Mouse (Mus musculus): ENCODE measurements at regions not wholly inside any gene's neighbourhood (a gene's known extent, or its start where the extent isn't known, plus 50 kb on each side); places are given as distances from the start of the nearest gene placed in this dataset.

DNA sequence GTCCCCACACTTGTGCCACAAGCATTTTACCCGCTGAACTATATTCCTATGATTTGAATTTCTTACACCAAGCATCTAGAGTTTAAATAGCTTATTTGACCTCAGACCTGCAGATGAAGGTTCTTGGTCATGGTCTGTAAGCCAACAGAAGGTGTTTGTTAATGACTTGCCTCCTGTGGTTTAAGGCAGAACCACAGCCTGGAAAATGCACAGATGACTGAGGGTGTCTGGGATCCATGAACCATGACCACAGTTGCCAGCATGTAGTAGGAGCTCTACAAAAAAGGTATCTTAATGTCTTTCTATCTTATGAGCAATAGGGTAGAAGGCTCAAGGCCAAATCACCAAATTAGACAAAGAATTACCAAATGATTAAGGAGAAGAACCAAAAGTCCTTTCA is 367.6 kb downstream of the Atp6ap1l start:
- Histone ChIP-seq H3K27me3 (ENCODE audit: control insufficient read depth, insufficient read depth, low read length) (no peaks in the 10 kb centered on the region), H3K36me3 (ENCODE audit: control insufficient read depth, insufficient read depth, low read length) (no peaks in the 10 kb centered on the region), H3K27ac (ENCODE audit: low read depth, low read length) (no peak overlapping the region), H3K4me1 (replicated peaks; ENCODE audit: control insufficient read depth, insufficient read depth, low read length) (no peaks in the 10 kb centered on the region), H3K4me3 (ENCODE audit: low read depth, low read length) (no peak overlapping the region), H3K9me3 (ENCODE audit: control insufficient read depth, low read length) (no peaks in the 10 kb centered on the region), H3K4me2 (replicated peaks; ENCODE audit: low read depth, low read length) (no peak overlapping the region), H3K9ac (ENCODE audit: low read depth, low read length) (no peak overlapping the region)
- DNase-seq (ENCODE audit: low spot score), result no peak
- ATAC-seq (ENCODE audit: low FRiP score), result no peak
- 81% methylated on average over 1 of the region's 1 CpGs for WGBS

DNA sequence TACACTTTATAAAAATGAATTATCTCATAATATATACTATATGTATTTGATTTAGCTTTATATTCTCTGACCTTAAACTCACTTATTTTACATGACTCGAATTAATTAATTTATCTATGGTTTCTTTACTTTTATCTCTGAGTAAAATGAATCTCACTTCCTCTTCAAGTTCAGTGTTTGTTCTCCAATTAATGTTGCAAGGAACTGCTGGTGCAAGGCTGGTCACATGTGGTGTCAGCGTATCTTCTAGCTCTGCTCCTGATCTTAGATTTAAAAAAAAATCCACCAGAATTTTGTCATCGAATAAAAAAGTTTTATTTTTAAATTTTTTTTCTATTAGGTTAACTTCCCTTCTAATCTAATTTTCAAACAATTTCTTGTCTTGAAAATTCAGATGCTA is 378.2 kb downstream of the Atp6ap1l start:
- 89% methylated on average over 3 of the region's 3 CpGs for WGBS
- Histone ChIP-seq H3K9me3 (ENCODE audit: control insufficient read depth, low read length) (no peaks in the 10 kb centered on the region), H3K27ac (ENCODE audit: low read depth, low read length) (no peak overlapping the region), H3K4me2 (replicated peaks; ENCODE audit: low read depth, low read length) (no peak overlapping the region), H3K9ac (ENCODE audit: low read depth, low read length) (no peak overlapping the region), H3K27me3 (ENCODE audit: control insufficient read depth, insufficient read depth, low read length) (no peaks in the 10 kb centered on the region), H3K4me1 (replicated peaks; ENCODE audit: control insufficient read depth, insufficient read depth, low read length) (no peaks in the 10 kb centered on the region), H3K36me3 (ENCODE audit: control insufficient read depth, insufficient read depth, low read length) (no peaks in the 10 kb centered on the region), H3K4me3 (ENCODE audit: low read depth, low read length) (no peak overlapping the region)
- DNase-seq (ENCODE audit: low spot score), result no peak
- ATAC-seq (ENCODE audit: low FRiP score), result no peak

DNA sequence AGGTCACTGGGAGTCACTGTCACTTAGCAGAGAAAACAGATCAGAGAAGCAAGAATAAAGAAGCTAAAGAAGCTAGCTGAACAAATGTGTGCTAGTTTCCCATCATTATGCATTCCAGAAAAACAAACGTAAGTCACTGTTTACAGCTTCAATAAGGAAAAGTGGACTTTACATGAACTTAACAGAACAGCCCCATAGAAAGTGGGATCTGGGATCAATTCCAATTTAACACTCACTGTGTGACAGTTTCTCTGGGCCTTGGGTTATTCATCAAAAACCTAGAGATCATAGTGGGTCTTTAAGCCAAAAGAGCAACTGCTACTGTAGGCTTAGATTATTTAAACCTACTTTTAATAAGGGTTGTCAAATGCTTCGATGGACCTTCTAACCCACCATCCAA is 379.4 kb downstream of the Atp6ap1l start:
- WGBS, result 77% methylated on average over 2 of the region's 2 CpGs
- Histone ChIP-seq H3K9me3 (ENCODE audit: control insufficient read depth, low read length) (no peaks in the 10 kb centered on the region), H3K4me2 (replicated peaks; ENCODE audit: low read depth, low read length) (no peak overlapping the region), H3K4me3 (ENCODE audit: low read depth, low read length) (no peak overlapping the region), H3K27me3 (ENCODE audit: control insufficient read depth, insufficient read depth, low read length) (no peaks in the 10 kb centered on the region), H3K36me3 (ENCODE audit: control insufficient read depth, insufficient read depth, low read length) (no peaks in the 10 kb centered on the region), H3K9ac (ENCODE audit: low read depth, low read length) (no peak overlapping the region), H3K4me1 (replicated peaks; ENCODE audit: control insufficient read depth, insufficient read depth, low read length) (no peaks in the 10 kb centered on the region), H3K27ac (ENCODE audit: low read depth, low read length) (no peak overlapping the region)
- ATAC-seq (ENCODE audit: low FRiP score), result no peak
- no peak for DNase-seq (ENCODE audit: low spot score)

DNA sequence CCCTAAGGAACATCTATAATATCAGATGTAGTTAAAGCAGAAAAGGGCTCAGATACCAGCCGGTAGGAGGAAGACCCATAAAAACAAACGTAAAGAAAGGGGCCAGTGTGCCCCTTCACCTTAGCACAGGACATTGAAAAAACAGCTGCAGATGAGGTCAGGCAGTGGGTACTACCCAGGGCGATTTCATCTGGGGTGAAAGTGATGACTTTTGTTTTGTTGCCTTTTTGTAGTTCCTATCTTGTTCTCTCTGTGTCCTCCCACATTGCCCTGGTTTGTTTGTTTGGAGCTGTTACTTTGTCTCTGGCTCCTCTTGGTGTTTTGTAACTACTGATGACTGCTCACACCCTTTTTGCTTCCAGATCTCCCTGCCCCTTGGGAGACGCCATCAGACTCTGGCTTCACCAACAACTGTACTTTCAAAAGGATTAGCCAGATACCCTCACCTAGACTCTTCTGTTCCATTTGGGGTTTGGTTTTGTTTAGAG is 383.4 kb downstream of the Atp6ap1l start:
- Histone ChIP-seq H3K4me2 (replicated peaks; ENCODE audit: low read depth, low read length) (no peak overlapping the region), H3K27me3 (ENCODE audit: control insufficient read depth, insufficient read depth, low read length) (no peaks in the 10 kb centered on the region), H3K27ac (ENCODE audit: low read depth, low read length) (no peak overlapping the region), H3K4me3 (ENCODE audit: low read depth, low read length) (no peak overlapping the region), H3K4me1 (replicated peaks; ENCODE audit: control insufficient read depth, insufficient read depth, low read length) (no peaks in the 10 kb centered on the region), H3K9ac (ENCODE audit: low read depth, low read length) (no peak overlapping the region), H3K9me3 (ENCODE audit: control insufficient read depth, low read length) (no peaks in the 10 kb centered on the region), H3K36me3 (ENCODE audit: control insufficient read depth, insufficient read depth, low read length) (no peaks in the 10 kb centered on the region)
- 43% methylated on average over 4 of the region's 4 CpGs for WGBS
- DNase-seq (ENCODE audit: low spot score), result no peak
- no peak for ATAC-seq (ENCODE audit: low FRiP score)

DNA sequence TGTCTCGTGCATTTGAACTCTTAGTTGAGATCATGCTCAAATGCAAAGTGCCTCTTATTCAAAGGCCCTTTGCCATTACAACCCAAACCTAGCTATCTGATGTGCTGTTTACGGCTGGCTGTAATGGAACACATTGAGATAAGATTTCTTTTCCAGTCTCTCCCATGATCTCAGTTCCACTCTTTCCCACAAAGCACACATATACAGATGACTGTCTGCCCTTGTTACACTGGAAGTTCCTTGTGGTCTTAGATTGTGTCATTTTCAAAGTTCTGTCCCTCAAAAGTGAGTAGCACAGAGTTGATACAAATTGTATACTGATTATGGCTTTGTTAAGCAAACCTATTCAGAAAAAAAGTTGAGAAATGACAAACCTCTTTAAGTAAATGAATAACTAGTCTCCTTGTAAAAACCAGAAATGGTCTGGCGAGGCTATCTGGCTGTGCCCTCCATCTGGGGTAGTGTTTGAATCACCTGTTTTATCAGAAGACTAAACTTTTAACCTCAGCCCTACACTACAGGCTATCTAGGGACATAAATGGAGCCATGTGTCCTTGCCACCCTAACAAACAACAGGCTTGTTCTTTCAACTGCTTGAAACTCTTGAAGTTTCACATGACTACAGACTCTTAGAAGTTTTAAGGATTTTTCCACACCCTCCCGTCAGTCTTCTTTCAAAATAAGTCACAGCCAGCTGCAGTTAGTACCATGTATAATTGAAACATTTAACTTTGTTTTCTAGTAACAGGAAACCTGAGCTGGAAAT is 384.0 kb downstream of the Atp6ap1l start:
- Histone ChIP-seq H3K27me3 (ENCODE audit: control insufficient read depth, insufficient read depth, low read length) (no peaks in the 10 kb centered on the region), H3K4me1 (replicated peaks; ENCODE audit: control insufficient read depth, insufficient read depth, low read length) (no peaks in the 10 kb centered on the region), H3K9ac (ENCODE audit: low read depth, low read length) (no peak overlapping the region), H3K9me3 (ENCODE audit: control insufficient read depth, low read length) (no peaks in the 10 kb centered on the region), H3K4me3 (ENCODE audit: low read depth, low read length) (no peak overlapping the region), H3K27ac (ENCODE audit: low read depth, low read length) (no peak overlapping the region), H3K4me2 (replicated peaks; ENCODE audit: low read depth, low read length) (no peak overlapping the region), H3K36me3 (ENCODE audit: control insufficient read depth, insufficient read depth, low read length) (no peaks in the 10 kb centered on the region)
- 74% methylated on average over 4 of the region's 4 CpGs for WGBS
- no peak for DNase-seq (ENCODE audit: low spot score)
- no peak for ATAC-seq (ENCODE audit: low FRiP score)

DNA sequence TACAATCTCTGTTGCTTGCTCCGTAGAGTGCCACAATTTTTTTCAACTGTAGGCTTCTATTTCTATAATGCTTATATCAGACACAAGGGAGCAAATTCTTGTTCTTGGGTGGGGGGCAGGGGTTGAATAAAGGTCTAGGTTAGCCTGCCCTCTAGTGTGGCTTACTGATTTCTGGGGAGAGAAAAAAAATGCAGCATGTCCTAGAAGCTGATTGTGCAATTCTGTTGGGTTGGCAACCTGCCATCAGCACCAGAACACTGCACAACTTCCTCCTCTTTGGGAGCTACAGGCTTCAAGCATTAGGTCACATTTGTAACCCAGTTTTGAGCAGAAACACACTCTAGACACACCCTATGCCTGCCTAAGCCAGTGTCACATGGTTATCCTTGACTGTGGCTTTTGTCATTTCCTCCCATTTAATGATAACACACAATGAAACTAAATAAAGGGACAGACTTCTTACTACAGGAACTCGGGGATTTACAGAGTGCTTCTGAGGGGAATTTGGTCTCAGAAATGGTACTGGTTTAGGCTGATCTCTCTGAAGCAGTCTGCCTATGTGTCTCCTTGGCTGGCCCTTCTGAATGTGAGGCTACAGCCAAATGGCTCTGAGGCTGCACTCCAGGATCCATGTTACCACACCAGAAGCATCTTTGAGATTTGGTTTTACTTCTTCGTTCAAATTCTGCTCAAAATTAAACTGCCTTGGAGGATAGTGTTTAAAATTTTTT is 389.2 kb downstream of the Atp6ap1l start:
- WGBS, result 75% methylated on average over 3 of the region's 3 CpGs
- H3K4me1 ChIP-seq (replicated peaks; ENCODE audit: control insufficient read depth, insufficient read depth, low read length), result no peaks in the 10 kb centered on the region
- no peak overlapping the region for H3K27ac ChIP-seq (ENCODE audit: low read depth, low read length)

DNA sequence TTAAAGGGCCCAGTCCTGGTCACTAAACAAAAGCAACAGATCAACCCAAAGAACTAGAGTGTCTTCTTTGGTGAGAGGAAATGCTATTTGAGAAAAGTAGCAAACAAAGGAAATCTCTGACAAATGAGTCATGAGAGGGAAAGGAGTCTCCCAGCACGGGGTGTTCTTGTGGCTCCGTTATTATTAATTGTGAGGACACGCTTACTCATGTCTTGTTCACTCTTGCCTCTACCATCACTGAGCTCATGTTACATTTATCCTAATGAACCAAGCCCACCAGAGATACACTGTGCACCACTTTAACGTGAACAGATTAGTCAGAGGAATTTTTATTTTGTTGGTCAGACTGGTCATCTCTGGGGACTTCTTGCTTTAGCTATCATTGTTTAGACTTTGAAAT is 391.3 kb downstream of the Atp6ap1l start:
- H3K27me3 ChIP-seq (ENCODE audit: control insufficient read depth, insufficient read depth, low read length), result no peaks in the 10 kb centered on the region
- ATAC-seq (ENCODE audit: low FRiP score), result no peak
- DNase-seq (ENCODE audit: low spot score), result no peak
- WGBS, result 71% methylated on average over 4 of the region's 4 CpGs
- no peaks in the 10 kb centered on the region for H3K9me3 ChIP-seq (ENCODE audit: control insufficient read depth, low read length)
- H3K36me3 ChIP-seq (ENCODE audit: control insufficient read depth, insufficient read depth, low read length), result no peaks in the 10 kb centered on the region
- H3K4me3 ChIP-seq (ENCODE audit: low read depth, low read length), result no peak overlapping the region
- H3K4me2 ChIP-seq (replicated peaks; ENCODE audit: low read depth, low read length), result no peak overlapping the region
- no peak overlapping the region for H3K27ac ChIP-seq (ENCODE audit: low read depth, low read length)
- no peaks in the 10 kb centered on the region for H3K4me1 ChIP-seq (replicated peaks; ENCODE audit: control insufficient read depth, insufficient read depth, low read length)
- no peak overlapping the region for H3K9ac ChIP-seq (ENCODE audit: low read depth, low read length)

More for the DNA sequence above, 389.2 kb downstream of the Atp6ap1l start:
- no peak overlapping the region for H3K9ac ChIP-seq (ENCODE audit: low read depth, low read length)
- H3K36me3 ChIP-seq (ENCODE audit: control insufficient read depth, insufficient read depth, low read length), result no peaks in the 10 kb centered on the region
- H3K9me3 ChIP-seq (ENCODE audit: control insufficient read depth, low read length), result no peaks in the 10 kb centered on the region
- no peak for DNase-seq (ENCODE audit: low spot score)
- H3K4me3 ChIP-seq (ENCODE audit: low read depth, low read length), result no peak overlapping the region
- ATAC-seq (ENCODE audit: low FRiP score), result no peak
- H3K4me2 ChIP-seq (replicated peaks; ENCODE audit: low read depth, low read length), result no peak overlapping the region
- H3K27me3 ChIP-seq (ENCODE audit: control insufficient read depth, insufficient read depth, low read length), result no peaks in the 10 kb centered on the region

DNA sequence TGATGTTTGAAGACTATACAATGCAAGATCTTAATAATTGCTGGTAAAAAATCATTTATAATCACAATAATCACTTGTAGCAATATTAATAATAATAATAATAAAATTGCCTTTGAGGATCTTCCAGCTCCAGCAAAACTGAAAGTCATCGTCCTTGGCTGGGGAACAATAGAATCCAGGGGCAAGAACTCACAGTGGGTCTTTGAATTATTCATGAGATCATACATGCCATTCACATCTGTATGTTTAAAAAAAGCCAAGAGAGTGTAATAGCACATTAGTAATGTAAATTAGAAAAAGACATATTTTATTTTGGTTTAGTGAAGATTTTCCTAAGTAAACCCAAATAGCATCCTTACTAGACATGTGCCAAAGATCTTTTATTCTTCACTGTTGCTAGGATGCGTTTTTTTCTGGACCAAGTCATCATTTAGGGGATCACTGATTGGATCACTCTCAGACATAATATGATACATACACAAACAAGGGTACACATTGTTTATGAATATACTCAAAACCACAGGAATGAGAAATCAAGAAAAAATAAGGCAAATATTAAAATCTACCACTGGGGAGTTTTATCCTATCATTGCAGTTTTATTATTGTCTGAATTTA is 392.3 kb downstream of the Atp6ap1l start:
- peak; percentile 74 for ATAC-seq (ENCODE audit: low FRiP score)
- Histone ChIP-seq H3K4me3 (ENCODE audit: low read depth, low read length) (no peak overlapping the region), H3K27me3 (ENCODE audit: control insufficient read depth, insufficient read depth, low read length) (no peaks in the 10 kb centered on the region), H3K27ac (ENCODE audit: low read depth, low read length) (no peak overlapping the region), H3K9ac (ENCODE audit: low read depth, low read length) (no peak overlapping the region), H3K36me3 (ENCODE audit: control insufficient read depth, insufficient read depth, low read length) (no peaks in the 10 kb centered on the region), H3K4me2 (replicated peaks; ENCODE audit: low read depth, low read length) (no peak overlapping the region), H3K4me1 (replicated peaks; ENCODE audit: control insufficient read depth, insufficient read depth, low read length) (no peaks in the 10 kb centered on the region), H3K9me3 (ENCODE audit: control insufficient read depth, low read length) (no peaks in the 10 kb centered on the region)
- WGBS, result 52% methylated on average over 2 of the region's 2 CpGs
- DNase-seq (ENCODE audit: low spot score), result no peak
